Mouse (Mus musculus): Measurements from ENCODE around the gene Kirrel.

DNA sequence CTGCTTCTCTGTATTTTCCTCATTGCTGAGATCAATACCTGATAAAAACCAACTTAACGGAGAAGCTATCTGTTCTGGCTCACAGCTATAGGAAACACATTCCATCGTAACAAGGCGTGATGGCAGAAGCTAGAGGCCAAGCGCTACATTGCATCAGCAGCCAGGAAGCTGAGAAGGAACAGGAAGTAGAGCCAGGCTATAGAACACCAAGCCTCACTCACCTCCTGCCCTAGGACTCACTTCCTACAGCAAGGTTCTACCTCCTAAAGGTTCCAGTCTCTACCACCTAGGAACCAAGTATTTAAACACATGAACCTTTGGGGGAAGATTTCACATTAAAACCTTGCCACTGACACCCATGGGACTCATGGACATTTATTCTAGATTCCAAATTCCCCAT, 49.1 kb upstream of the Kirrel start:
- no peak for TF ChIP-seq POLR2A (IDR thresholded peaks at IDR 0.05; ENCODE audit: low read depth, low read length)
- TF ChIP-seq CTCF (conservative IDR thresholded peaks at IDR 0.05; ENCODE audit: insufficient read depth, insufficient read length, low read depth, low read length), result no peak

Measured in kidney, adult 2 months (tissue).